Mouse (Mus musculus) lung, embryonic 16.5 days (tissue): Measurements from ENCODE around the gene Smyd1. TPM values are rescaled to one million over a fixed set of nuclear protein-coding genes. Genes with fewer than 3 reads are reported as not detected.

Source experiments
- ATAC-seq: fragments of 200-750 bp; cut with Nextera tagmentation; 2 replicates; pipeline ENCODE4 v1.8.0; 2017; ENCODE audit warnings: low read depth, mild to moderate bottlenecking, moderate library complexity
- H3K27ac ChIP-seq: fragments of 300-500 bp; sonication (generic); 2 replicates; pipeline ENCODE4 v1.5.1; 2014; ENCODE audit warnings: mild to moderate bottlenecking, control low read depth, low read length
- H3K27me3 ChIP-seq: fragments of 300-500 bp; sonication (generic); 2 replicates; pipeline ENCODE4 v1.6.1; 2014; ENCODE audit warnings: low read depth, low read length, mixed read lengths; ENCODE audit not compliant: control insufficient read depth, insufficient read depth
- H3K36me3 ChIP-seq: fragments of 300-500 bp; sonication (generic); 2 replicates; pipeline ENCODE4 v1.6.1; 2014; ENCODE audit warnings: low read length; ENCODE audit not compliant: control insufficient read depth, insufficient read depth
- H3K4me1 ChIP-seq: fragments of 300-500 bp; sonication (generic); replicated peaks from 2 replicates; pipeline ENCODE4 v1.6.1; 2014; ENCODE audit warnings: low read length, mixed read lengths; ENCODE audit not compliant: control insufficient read depth, insufficient read depth
- H3K4me2 ChIP-seq: fragments of 300-500 bp; sonication (generic); 2 replicates; pipeline ENCODE4 v1.6.1; 2014; ENCODE audit warnings: low read depth, low read length, control low read depth
- H3K4me3 ChIP-seq: fragments of 300-500 bp; sonication (generic); 2 replicates; pipeline ENCODE4 v1.5.1; 2014; ENCODE audit warnings: mild to moderate bottlenecking, low read length, control low read depth
- H3K9ac ChIP-seq: fragments of 300-500 bp; sonication (generic); 2 replicates; pipeline ENCODE4 v1.6.1; 2014; ENCODE audit warnings: low read length, control low read depth
- H3K9me3 ChIP-seq: fragments of 300-500 bp; sonication (generic); 2 replicates; pipeline ENCODE4 v1.6.1; 2016; ENCODE audit warnings: low read length; ENCODE audit not compliant: control insufficient read depth
- WGBS: fragments of 180-500 bp; shearing (Covaris S2); extraction: QIAGEN DNeasy Blood & Tissue Kit; methylation state at CpG from one replicate; pipeline ENCODE4 v1.1.7; 2014; 5-methylcytosine and 5-hydroxymethylcytosine counted together
- polyA plus RNA-seq: library from polyadenylated mRNA; unstranded; fragments of >200 nt; fragmentation: Nextera tagmentation; extraction: Ambion mirVana; gene quantifications from 2 replicates; pipeline ENCODE4 v1.2.1, GENCODE M21; 2015

Smyd1 gene
- polyA plus RNA-seq, 1 experiment from 2014 or later: 4.2 TPM

GRCm38 (mm10) chr6:71258562-71258961 is 63.5 kb downstream of the Smyd1 start:
- H3K4me2 ChIP-seq: no peak overlapping the region
- H3K36me3 ChIP-seq: no peaks in the 10 kb centered on the region
- no peak overlapping the region for H3K4me3 ChIP-seq
- H3K27me3 ChIP-seq: no peaks in the 10 kb centered on the region
- WGBS: 84% methylated on average over 2 of the region's 2 CpGs
- H3K9ac ChIP-seq: no peak overlapping the region
- no peaks in the 10 kb centered on the region for H3K4me1 ChIP-seq
- no peaks in the 10 kb centered on the region for H3K9me3 ChIP-seq
- no peak for ATAC-seq
- no peak overlapping the region for H3K27ac ChIP-seq

GRCm38 (mm10) chr6:71257375-71257774 is 64.7 kb downstream of the Smyd1 start:
- Histone ChIP-seq H3K36me3 (no peaks in the 10 kb centered on the region), H3K9ac (no peak overlapping the region), H3K27me3 (no peaks in the 10 kb centered on the region), H3K4me2 (no peak overlapping the region), H3K27ac (no peak overlapping the region), H3K4me3 (no peak overlapping the region), H3K9me3 (no peaks in the 10 kb centered on the region), H3K4me1 (no peaks in the 10 kb centered on the region)
- no peak for ATAC-seq
- 45% methylated on average over 1 of the region's 1 CpGs for WGBS

GRCm38 (mm10) chr6:71256166-71256565 is 65.9 kb downstream of the Smyd1 start:
- no peak overlapping the region for H3K4me2 ChIP-seq
- no peaks in the 10 kb centered on the region for H3K4me1 ChIP-seq
- no peaks in the 10 kb centered on the region for H3K9me3 ChIP-seq
- no peak overlapping the region for H3K9ac ChIP-seq
- ATAC-seq: no peak
- no peak overlapping the region for H3K27ac ChIP-seq
- H3K4me3 ChIP-seq: no peak overlapping the region
- 90% methylated on average over 10 of the region's 10 CpGs for WGBS
- H3K27me3 ChIP-seq: no peaks in the 10 kb centered on the region
- no peaks in the 10 kb centered on the region for H3K36me3 ChIP-seq

- H3K27me3 ChIP-seq: no peaks in the 10 kb centered on the region
- WGBS: 86% methylated on average over 6 of the region's 6 CpGs
- no peak overlapping the region for H3K27ac ChIP-seq
Measured at GRCm38 (mm10) chr6:71254456-71254855, 67.6 kb downstream of the Smyd1 start.

GRCm38 (mm10) chr6:71250951-71251350 is 71.1 kb downstream of the Smyd1 start:
- Histone ChIP-seq H3K36me3 (no peaks in the 10 kb centered on the region), H3K9ac (no peak overlapping the region), H3K4me1 (no peaks in the 10 kb centered on the region), H3K27ac (no peak overlapping the region), H3K4me2 (no peak overlapping the region), H3K4me3 (no peak overlapping the region), H3K9me3 (no peaks in the 10 kb centered on the region), H3K27me3 (no peaks in the 10 kb centered on the region)
- WGBS: 75% methylated on average over 8 of the region's 8 CpGs
- ATAC-seq: no peak

More at GRCm38 (mm10) chr6:71254456-71254855, 67.6 kb downstream of the Smyd1 start:
- H3K9ac ChIP-seq: no peak overlapping the region
- no peak for ATAC-seq
- no peak overlapping the region for H3K4me2 ChIP-seq
- no peak overlapping the region for H3K4me3 ChIP-seq
- H3K4me1 ChIP-seq: no peaks in the 10 kb centered on the region
- no peaks in the 10 kb centered on the region for H3K36me3 ChIP-seq
- no peaks in the 10 kb centered on the region for H3K9me3 ChIP-seq

GRCm38 (mm10) chr6:71249615-71250014 is 72.4 kb downstream of the Smyd1 start:
- H3K4me2 ChIP-seq: no peak overlapping the region
- H3K9ac ChIP-seq: no peak overlapping the region
- H3K4me1 ChIP-seq: no peaks in the 10 kb centered on the region
- no peaks in the 10 kb centered on the region for H3K36me3 ChIP-seq
- WGBS: 60% methylated on average over 3 of the region's 3 CpGs
- no peaks in the 10 kb centered on the region for H3K27me3 ChIP-seq
- no peak overlapping the region for H3K4me3 ChIP-seq
- no peak for ATAC-seq
- H3K27ac ChIP-seq: no peak overlapping the region
- no peaks in the 10 kb centered on the region for H3K9me3 ChIP-seq

GRCm38 (mm10) chr6:71248420-71248819 is 73.6 kb downstream of the Smyd1 start:
- WGBS: 83% methylated on average over 1 of the region's 1 CpGs

GRCm38 (mm10) chr6:71243258-71243657 is 78.8 kb downstream of the Smyd1 start:
- Histone ChIP-seq H3K4me1 (no peaks in the 10 kb centered on the region), H3K36me3 (no peaks in the 10 kb centered on the region), H3K27ac (no peak overlapping the region), H3K4me2 (no peak overlapping the region), H3K4me3 (no peak overlapping the region), H3K27me3 (no peaks in the 10 kb centered on the region), H3K9ac (no peak overlapping the region), H3K9me3 (no peaks in the 10 kb centered on the region)
- no peak for ATAC-seq
- WGBS: 87% methylated on average over 3 of the region's 3 CpGs

More at GRCm38 (mm10) chr6:71248420-71248819, 73.6 kb downstream of the Smyd1 start:
- Histone ChIP-seq H3K4me2 (no peak overlapping the region), H3K4me1 (no peaks in the 10 kb centered on the region), H3K4me3 (no peak overlapping the region), H3K27ac (no peak overlapping the region), H3K36me3 (no peaks in the 10 kb centered on the region), H3K9ac (no peak overlapping the region), H3K9me3 (no peaks in the 10 kb centered on the region), H3K27me3 (no peaks in the 10 kb centered on the region)
- no peak for ATAC-seq

- no peaks in the 10 kb centered on the region for H3K9me3 ChIP-seq
- H3K27ac ChIP-seq: no peak overlapping the region
- ATAC-seq: no peak
- H3K36me3 ChIP-seq: no peaks in the 10 kb centered on the region
- no peak overlapping the region for H3K4me3 ChIP-seq
- no peak overlapping the region for H3K4me2 ChIP-seq
- H3K9ac ChIP-seq: no peak overlapping the region
- H3K27me3 ChIP-seq: no peaks in the 10 kb centered on the region
- H3K4me1 ChIP-seq: no peaks in the 10 kb centered on the region
- WGBS: 68% methylated on average over 1 of the region's 1 CpGs
Measured at GRCm38 (mm10) chr6:71242811-71243210, 79.2 kb downstream of the Smyd1 start.

- H3K9me3 ChIP-seq: no peaks in the 10 kb centered on the region
- no peak overlapping the region for H3K4me2 ChIP-seq
- H3K4me3 ChIP-seq: no peak overlapping the region
- H3K36me3 ChIP-seq: no peaks in the 10 kb centered on the region
- WGBS: 63% methylated on average over 7 of the region's 7 CpGs
- no peak for ATAC-seq
- H3K27me3 ChIP-seq: no peaks in the 10 kb centered on the region
- H3K27ac ChIP-seq: no peak overlapping the region
- H3K9ac ChIP-seq: no peak overlapping the region
- no peaks in the 10 kb centered on the region for H3K4me1 ChIP-seq
Measured at GRCm38 (mm10) chr6:71240831-71241230, 81.2 kb downstream of the Smyd1 start.
